Mouse (Mus musculus) ES-E14 (cell line): ENCODE results near the gene Lrrc1.

ENCODE experiments used
- CHD2 ChIP-seq: IDR thresholded peaks from 2 replicates; pipeline ENCODE4 v1.6.1; 2014; ENCODE audit warnings: mild to moderate bottlenecking, low read depth, low read length, inconsistent platforms
- HCFC1 ChIP-seq: IDR thresholded peaks from 2 replicates; pipeline ENCODE4 v1.6.1; 2012; ENCODE audit warnings: low read length, inconsistent platforms, borderline replicate concordance; ENCODE audit not compliant: insufficient read depth
- MAFK ChIP-seq: IDR thresholded peaks from 2 replicates; pipeline ENCODE4 v1.6.1; 2014; ENCODE audit warnings: mild to moderate bottlenecking, low read depth, low read length, inconsistent platforms; ENCODE audit not compliant: insufficient read depth
- ZC3H11A ChIP-seq: IDR thresholded peaks from 2 replicates; pipeline ENCODE4 v1.6.1; 2012; ENCODE audit warnings: low read depth, mild to moderate bottlenecking, inconsistent platforms, low read length, borderline replicate concordance
- ZNF384 ChIP-seq: IDR thresholded peaks from 2 replicates; pipeline ENCODE4 v1.6.1; 2012; ENCODE audit warnings: low read depth, low read length, inconsistent platforms

DNA sequence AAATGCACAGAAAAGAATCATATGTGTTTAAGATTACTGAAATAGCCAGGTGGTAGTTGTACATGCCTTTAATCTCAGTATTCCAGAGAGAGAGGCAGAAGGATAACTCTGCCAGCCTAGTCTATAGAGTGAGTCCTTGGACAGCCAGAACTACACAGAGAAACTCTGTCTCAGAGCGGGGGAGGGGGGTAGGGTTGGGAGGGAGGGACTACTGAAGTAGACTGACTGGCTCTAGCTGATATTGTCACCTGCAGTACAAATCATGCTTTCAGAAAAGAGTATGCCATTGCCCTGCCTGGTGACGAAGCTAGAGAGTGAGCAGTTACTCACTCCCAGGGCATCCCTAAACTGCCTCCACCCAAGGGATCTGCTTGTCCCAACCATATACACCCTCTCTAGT is 125.9 kb downstream of the Lrrc1 start:
- TF ChIP-seq HCFC1 (no peak), ZC3H11A (no peak), ZNF384 (no peak), MAFK (no peak), CHD2 (no peak)
